Mouse (Mus musculus) E14TG2a.4 (cell line): ENCODE measurements around the gene Fstl1.

Experiments
- CTCF ChIP-seq: conservative IDR thresholded peaks from 2 replicates; pipeline ENCODE4 v1.5.1; 2014; ENCODE audit warnings: low read length
- NANOG ChIP-seq: IDR thresholded peaks from 2 replicates; pipeline ENCODE4 v1.6.1; 2014; ENCODE audit warnings: borderline replicate concordance, low read length, mixed read lengths
- POU5F1 ChIP-seq: IDR thresholded peaks from 2 replicates; pipeline ENCODE4 v1.6.1; 2014; ENCODE audit warnings: low read length, borderline replicate concordance

DNA sequence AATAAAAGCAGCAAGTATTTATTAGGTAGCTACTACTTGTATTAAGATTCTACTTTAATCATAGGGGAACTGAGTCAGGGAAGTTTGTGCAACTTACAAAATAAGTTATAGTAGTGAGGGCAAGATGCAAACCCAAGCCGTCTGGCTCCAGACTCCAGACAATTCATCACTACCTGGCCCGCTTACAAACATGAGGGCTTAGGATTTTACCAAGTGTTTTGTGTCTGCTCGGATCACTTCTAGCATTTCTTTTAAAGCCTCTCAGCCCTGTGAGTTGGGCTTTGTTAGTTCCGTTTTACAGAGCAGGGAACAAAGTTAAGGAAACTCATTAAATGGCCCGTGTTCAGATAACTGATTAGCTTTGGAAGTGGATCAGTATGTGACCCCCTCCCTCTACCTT, 1.9 kb downstream of the Fstl1 start:
- TF ChIP-seq CTCF, result no peak
- no peak for TF ChIP-seq POU5F1
- TF ChIP-seq NANOG, result no peak
